Mouse (Mus musculus) left cerebral cortex, adult 8-10 months (tissue): Measurements from ENCODE around the gene Sar1a. TPM values are rescaled to one million over a fixed set of nuclear protein-coding genes. Genes with fewer than 3 reads are reported as not detected.

Experiments used
- DNase-seq, 2 experiments: peaks; one replicate each; pipeline ENCODE4 v3.0.0; 2022; ENCODE audit warnings: low spot score in 2 of 2
- total RNA-seq, 4 experiments: library from RNA; stranded (reverse); gene quantifications; 2 replicates each; pipeline ENCODE4 v1.2.4; 2022

Gene Sar1a
- total RNA-seq, 4 experiments from 2014 or later: 117 to 135 (median 124) TPM

DNA sequence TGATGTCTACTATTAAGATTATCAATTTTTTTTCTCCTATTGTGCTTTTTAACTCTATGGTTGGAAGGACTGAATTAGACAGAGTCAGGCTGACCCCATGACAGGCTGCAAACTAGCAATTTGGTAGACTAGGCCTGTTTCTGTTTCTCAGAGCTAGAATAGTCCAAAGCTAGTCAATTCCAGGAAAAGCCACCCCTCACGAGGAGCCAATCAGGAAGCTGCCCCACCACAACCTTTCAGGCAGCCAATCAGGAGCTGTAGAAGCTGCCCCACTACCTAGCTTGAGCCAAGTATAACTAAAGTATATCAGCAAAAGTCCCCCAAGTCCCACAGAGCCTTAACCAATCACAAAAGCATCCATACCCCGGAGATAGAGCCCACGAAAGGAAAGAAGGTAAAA lies 4.2 kb upstream of the Sar1a start:
- DNase-seq: no peak

DNA sequence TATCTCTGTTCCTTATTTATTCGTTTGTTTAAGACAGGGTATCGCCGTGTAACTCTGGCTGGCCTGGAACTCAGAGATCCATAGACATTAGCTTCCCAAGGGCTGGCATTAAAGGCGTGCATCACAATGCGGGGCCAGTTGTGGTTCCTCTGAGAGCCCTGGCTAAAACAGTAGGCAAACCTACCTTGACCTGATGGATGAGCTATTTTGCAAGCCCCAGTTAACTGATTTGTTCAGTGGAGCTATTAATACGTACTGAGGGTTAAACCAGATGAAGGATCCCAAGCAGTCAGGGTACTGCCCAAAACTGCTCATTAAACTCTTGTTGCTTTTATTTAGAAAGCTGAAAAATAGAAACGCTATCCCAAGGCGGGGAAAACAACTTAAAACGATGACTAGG lies 554 bp upstream of the Sar1a start:
- DNase-seq: no peak

DNA sequence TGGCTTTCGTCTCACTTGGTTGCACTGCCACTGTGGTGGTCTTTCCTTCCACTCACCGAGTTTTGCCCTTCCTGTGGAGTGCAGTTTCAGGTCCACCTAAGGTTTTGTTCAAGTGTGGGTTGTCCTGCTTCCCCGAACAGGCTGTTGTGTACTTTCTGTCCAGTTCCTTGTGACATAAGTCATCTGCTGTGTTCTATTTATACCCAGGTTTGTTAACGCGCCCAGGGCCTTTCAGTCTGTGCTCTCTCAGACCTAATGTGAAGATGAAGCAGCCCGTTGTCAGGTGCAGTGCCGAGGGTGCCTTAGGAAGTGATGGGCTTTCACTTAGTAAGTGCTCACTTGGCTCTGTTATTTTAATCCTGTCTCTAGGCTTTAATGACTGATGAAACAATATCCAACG lies 9.3 kb downstream of the Sar1a start:
- DNase-seq: no peak

DNA sequence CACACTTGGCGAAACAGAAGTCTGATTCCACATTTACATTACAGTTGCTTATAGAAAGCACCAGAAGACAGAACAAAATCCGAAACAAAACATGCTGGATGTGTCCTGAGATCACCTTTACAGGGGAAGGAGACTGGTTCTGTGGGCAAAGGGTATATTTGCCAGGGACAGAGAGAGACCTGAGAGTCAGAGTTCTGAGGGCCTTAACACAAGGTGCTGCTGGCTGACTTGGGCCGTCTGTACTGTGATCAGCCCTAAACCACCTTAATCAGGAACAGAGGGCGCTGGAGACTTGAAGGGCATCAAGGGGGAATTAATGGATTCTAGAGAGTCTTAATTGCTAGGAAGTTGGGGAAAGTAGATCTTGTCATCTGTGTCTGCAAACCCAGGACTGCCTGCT lies 13.5 kb downstream of the Sar1a start:
- no peak for DNase-seq

DNA sequence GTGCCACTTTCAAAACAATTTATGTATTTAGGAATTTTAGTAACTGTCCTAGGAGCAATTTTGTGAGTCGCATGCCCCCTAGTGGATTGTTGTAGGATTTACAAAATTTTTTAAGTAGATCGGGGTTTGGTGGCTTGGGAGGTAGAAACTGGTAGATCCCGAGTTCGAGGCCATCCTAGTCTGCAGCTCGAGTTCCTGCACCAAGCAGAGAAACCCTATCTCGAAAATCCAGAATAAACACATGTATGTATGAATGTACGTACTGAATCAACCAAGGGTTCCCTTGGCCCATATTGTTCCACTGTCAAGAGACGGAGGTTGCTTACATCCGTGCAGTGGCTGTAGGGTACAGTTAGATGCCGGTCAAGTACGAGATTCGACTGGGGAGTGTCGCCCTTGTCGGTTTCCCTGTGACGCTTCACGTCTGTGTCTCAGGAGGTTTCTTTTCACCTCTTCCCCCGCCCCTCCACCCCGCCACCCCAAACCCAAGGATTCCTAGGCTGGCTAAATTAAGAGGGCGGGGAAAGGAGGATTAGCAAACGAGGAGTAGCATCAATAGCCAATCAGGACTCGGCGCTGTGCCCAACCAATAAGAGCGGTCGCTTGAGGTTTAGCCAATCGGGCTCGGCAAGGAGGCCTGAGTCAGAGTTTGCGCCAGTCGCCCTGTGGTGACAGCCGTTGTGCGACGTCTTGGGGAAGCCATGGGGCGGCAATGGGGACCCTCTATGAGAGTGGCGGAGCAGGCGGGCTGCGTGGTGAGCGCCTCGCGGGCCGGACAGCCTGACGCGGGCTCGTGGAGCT lies 15.0 kb downstream of the Sar1a start, which contains the start of gene Tysnd1:
Tysnd1 (plus strand) TSS at position 645 of the 801 bp plus-strand sequence.
- DNase-seq: peak; percentile 91 to 97

DNA sequence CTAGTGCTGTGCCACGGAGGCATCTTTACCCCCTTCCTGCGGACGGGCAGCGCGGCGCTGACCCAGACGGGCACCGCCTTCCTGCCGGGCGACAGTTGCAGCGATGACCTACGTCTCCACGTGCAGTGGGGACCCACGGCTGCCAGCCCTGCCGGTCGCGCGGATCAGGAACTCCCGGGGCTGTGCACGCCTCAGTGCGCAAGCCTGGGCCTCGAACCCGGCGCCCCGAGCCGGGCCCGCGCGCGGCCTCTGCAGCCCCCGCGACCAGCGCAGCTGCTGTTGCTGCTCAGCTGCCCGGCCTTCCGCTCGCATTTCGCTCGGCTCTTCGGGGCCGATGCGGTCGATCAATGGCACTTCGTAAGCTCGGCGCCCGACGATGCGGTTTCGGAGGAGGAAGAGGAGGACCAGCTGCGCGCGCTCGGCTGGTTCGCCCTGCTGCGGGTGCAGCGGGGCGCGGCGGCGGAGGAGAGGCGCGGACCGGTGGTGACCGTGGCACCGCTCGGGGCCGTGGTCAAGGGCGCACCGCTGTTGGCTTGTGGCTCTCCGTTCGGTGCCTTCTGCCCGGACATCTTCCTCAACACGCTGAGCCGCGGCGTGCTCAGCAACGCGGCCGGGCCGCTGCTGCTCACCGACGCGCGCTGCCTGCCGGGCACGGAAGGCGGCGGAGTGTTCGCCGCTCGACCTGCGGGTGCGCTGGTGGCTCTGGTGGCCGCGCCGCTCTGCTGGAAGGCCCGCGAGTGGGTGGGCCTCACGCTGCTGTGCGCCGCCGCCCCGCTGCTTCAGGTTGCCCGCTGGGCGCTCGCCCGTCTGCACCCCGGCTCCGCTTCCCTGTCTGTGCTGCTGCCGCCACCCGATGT lies 15.8 kb downstream of the Sar1a start:
- no peak for DNase-seq

DNA sequence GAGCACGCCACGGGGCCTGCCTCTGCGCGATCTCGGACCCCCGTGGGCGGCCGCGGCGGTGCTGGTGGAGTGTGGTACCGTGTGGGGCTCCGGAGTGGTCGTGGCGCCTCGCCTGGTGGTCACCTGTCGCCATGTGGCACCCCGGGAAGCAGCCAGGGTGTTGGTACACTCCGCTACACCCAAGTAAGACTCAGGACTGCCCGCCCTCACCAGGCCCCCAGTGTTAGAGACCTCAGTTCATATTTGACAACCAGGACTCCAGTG lies 16.4 kb downstream of the Sar1a start:
- DNase-seq: no peak

DNA sequence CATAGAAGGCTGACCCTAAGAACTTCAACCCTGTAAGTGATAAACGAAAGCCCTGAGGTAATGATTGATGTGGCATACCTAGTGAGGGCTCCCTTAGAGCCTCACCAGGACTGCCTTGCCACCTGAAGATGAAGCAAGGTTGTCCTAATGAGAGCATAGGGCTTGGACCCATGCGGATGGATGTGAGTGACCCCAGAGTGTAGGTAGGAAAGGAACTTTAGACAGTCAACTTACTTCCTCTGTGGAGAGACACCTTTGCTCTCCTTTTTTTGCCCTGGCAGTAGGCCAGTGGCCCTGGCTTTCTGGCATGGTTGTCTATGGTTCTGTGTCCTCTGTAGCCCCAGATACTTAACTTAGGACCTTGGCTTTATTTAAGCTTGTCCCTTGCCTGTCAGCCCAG lies 16.9 kb downstream of the Sar1a start:
- no peak for DNase-seq

DNA sequence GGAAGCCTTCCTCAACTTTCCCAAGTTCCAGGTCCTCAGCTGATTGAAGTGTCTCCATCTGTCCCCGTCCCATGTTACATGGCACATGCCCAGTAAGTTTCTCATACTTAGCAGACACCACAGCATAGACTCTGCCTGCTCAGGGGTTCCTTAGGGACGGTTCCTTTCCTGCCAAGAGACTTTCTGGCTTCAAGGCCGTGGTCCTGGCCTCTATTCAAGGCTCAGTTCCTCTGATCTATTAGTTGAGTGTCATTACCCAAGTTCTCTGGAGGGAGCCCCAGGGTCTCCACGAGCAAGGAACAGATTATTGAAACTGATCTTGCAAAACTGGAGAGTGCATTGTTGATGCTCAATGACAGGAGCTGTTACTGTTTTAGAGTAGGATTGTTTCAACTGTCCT lies 24.6 kb downstream of the Sar1a start:
- DNase-seq: no peak

DNA sequence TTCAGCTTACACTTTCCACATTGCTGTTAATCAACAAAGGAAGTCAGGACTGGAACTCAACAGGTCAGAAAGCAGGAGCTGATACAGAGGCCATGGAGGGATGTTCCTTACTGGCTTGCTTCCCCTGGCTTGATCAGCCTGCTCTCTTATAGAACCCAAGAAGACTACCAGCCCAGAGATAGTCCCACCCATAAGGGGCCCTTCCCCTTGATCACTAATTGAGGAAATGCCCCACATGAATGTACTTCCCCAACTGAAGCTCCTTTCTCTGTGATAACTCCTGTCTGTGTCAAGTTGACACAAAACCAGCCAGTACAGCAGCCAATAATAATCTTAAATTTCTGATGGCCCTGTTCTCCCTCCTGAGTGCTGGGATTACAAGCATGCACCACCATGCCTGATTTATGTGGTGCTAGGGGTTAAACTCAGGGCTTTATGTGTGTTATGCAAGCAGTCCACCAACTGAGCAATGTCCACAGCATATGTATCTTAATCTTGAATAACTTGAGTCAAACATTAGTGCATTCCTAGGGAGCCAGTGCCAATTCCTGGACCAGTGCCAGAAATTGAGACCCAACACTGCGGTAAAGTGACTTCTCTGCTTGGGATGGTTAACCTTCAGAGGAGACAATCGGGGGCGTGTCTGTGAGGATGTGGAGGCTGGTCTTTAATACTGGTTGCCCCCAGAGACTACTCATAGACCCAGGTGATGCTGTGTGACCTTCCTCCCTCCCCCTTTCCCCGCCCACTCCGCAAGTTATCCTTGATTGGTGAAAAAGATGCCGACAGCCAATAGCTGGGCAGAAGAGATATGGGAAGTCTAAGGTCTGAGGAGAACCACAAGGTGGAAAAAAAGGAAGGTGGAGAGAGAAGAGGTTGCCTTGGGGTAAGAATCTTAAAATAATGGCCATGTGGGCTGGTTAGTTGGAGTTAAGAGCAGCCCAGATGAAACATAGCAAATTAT lies 26.6 kb downstream of the Sar1a start:
- no peak for DNase-seq

DNA sequence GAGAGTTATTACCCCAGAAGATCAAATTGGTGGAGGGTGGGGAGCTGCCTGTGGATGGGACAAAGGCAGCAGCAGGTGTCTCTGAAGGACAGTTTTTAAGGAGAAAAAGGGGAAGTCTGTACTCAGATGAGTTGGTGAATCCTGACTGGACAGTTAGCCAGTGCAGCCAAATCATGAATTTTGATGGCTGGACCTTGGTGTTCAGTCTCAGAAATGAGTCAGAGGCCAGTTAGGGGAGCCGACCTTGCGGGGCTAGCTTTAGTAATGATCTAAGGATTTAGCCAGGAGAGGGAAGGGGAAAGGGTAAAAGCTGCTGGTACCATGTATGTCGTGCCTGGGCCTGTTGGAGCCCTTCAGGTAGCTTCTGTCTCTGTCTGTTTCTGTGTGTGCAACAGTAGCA lies 33.5 kb downstream of the Sar1a start:
- no peak for DNase-seq

DNA sequence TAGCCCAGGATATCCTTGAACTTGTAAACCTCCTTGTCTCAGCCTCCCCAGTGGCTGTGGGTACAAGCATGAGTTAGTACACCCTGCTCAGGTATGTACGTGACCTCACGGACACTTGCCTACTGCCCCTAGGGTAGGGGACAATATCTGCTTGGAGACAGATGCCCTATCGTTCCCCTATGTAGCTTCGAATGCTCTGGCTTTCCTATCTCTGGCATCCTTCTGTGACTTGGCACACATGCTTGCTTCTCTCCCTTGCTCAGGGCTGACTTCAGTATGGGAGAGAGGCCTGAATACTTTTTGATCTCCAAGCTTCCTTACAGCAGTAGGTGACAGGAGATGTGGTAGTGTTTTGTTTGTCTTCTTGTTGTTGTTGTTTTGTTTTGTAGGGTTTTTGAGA lies 34.0 kb downstream of the Sar1a start:
- no peak for DNase-seq

DNA sequence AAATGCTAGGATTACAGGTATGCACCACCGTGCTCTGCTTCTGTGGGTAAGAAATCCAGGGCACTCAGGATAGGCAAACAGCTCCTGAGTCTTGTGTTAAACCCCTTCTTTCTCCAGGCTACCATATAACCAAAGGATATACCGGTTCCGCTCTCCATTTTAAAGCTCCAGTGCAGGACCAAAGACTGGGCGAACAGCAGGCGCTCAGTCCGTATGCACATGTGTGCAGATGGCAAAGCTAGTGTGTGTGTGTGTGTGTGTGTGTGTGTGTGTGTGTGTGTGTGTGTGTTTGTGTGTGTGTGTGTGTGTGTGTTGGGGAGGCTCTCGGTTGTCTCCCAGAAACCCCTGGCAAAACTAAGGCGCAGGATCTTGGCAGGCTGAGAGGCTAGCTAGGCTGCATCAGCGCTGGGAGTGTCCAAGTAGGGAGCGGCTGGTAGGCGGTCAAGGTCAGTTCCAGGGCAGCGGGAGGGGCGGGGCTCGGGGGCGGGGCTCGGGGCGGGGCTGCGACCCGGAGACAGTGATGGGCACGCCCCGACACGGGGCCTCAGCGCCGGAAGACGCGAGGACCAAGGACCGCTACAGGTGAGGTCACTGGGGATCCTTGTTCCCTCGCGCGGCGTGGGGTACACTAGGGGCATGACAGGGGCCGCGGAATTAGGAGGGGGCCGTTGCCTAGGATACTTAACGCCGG lies 34.8 kb downstream of the Sar1a start, which contains the start of gene Aifm2:
Aifm2 (plus strand) TSS at position 493 of the 691 bp plus-strand sequence.
- DNase-seq: no peak

DNA sequence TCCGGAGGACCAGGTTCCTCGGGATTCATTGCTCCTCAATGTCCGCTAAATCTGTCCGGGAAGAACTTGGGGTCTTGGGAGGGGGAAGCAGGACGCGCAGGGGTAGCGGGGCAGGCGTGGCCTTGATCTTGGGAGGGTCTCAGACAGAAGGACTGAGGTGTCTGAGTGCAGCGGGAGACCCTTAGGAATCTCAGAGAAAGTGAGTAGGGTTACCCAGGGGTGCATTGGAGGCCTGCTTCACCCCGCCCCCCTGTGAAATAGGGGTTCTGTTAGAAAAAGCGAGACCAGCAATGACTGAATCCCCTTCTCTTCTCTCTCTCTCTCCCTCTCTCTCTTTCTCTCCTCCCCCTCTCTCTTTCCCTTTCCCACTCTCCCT lies 35.4 kb downstream of the Sar1a start:
- DNase-seq: no peak

DNA sequence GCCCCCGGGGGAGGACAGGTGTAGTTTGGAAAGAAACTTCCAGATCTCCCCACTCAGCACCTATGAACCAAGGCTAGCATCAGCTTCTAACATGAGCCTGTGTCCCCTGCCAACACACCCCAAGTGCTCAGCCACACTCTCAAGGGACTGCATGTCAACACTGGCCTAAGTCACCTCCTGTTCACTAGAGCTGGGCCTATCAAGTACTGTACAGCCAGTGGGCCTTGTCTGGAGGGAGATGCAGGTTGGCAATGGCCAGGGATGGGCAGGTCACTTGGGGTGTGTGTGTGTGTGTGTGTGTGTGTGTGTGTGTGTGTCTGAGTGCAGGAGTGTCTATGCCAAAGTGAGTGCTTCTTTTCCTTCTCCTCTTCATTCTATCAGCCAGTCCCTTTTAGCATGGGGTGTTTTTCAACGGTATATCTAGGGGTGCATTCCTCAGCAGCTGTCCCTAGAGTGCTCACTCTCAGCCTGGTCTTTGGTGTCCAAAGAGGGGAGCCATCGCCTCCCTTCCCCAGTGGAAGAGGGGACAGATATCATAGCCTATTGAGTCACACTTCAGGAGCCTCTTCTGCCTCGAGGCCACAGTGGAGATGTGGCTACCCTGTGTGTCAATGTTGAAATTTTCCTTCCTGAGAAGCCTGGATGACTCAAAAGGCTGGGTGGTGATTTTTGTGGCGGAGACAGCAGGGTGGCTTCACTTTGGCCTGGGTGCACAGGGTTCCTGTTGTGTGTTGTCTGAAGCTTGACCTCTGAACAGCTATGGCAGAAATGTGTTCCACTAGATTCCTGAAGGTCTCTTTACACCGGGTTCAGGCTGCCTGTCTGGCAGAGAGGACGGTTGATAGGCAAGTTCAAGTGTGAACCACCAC lies 36.1 kb downstream of the Sar1a start:
- no peak for DNase-seq

DNA sequence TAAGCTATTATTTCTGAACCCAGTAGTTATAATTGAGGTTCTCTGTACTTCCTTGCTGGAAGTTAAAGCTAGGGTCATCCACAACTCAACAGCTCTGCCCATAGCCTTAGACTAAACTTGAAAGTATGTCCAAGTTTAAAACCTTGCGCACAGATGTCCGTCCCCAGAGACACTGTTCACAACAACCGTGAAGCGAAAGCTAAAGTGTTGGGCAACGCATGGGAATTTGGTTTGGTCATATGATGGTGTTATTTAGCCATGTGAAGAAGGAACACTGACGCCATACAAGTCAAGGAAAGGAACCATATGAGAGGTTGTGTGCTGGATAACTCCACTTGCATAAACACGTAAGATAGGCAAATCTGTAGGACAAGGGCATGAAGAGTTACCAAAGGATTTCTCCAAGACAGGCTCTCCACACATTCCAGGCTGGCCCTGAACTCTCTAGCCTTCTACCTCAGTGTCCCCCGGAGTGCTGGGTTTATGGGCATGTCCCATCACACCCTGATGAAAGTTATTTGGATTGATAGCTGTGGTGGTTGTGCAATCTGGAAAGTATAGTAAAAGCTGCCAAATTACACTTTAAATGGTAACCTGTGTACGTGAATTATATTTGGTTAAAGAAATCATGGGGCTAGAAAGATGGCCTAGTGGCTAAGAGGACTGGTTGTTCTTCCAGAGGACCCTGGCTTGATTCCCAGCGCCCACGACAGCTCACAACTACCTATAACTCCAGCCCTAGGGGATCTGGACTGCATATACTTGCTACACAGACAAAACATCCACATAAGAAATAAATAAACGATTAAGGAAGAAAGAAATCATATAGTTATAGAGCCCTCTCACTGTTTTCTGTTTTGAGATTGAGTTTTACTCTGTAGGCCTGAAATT lies 37.6 kb downstream of the Sar1a start:
- DNase-seq: no peak

DNA sequence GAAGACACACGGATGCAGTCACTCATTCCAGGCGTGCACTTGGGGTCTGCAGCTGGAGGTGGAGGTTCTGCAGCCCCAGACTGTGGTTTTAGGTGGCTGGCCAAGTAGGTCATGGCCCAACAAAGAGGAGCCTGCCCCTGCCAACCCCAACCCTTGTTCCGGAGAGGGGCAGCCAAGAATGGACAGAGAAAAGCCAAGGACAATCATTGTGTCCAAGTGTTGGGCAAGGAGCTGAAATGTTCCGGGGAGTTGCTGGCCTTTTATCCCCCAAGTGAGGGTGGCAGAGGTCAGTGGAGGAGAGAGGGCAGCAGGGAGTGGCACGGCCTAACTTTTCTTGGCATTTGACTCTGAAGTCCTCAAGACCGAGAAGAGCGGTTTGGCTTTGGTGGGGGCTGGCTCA lies 40.2 kb downstream of the Sar1a start:
- no peak for DNase-seq

DNA sequence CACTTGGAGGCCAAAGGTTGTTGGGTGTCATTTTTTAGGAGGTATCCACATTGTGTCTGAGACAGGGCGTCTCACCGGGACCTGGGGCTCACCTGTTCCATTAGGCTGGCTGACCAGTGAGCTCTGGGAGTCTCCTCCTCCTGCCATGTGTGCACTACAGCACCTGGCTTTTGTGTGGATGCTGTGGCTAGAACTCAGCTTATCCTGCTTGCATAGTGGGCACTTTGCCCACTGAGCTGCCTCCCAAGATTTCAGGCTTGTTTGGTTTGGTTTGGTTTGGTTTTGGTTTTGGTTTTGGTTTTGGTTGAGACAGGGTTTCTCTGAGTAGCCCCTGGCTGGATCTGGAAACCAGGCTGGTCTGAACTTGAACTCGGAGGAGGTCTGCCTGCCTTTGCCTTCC lies 42.1 kb downstream of the Sar1a start:
- DNase-seq: no peak

DNA sequence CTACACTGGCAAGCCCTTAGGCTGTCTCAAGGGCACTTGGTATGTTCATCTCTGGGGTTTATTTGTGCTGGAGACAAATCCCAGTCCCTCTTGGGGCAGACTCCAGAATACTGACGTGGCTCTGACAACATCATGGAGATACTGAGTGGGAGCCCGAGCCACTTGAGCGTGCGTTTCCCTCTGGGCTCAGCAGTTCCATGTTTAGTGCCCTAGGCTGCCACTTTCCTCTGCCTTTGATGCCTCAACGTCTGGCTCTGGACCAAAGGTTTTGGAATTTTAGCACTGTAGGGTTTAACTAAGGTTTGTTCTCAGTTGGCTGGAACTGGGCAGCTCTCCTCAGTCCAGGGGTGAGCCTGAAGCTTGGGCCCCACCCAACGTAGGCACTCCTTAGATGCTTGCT lies 43.2 kb downstream of the Sar1a start:
- DNase-seq: no peak
